Mouse (Mus musculus) MEL-GATA-1-ER (cell line): Measurements from ENCODE around the gene Zmpste24.
"Not testable (repeated sequence)": the region's sequence is repeated elsewhere in the genome, so short reads cannot be mapped to it uniquely, and the experiment has no call there.

Experiments used
- DNase-seq: peaks from one replicate; pipeline ENCODE4 v3.0.0-alpha.2; 2012; ENCODE audit warnings: low read depth; ENCODE audit errors: extremely low read depth

Zmpste24 gene

DNA sequence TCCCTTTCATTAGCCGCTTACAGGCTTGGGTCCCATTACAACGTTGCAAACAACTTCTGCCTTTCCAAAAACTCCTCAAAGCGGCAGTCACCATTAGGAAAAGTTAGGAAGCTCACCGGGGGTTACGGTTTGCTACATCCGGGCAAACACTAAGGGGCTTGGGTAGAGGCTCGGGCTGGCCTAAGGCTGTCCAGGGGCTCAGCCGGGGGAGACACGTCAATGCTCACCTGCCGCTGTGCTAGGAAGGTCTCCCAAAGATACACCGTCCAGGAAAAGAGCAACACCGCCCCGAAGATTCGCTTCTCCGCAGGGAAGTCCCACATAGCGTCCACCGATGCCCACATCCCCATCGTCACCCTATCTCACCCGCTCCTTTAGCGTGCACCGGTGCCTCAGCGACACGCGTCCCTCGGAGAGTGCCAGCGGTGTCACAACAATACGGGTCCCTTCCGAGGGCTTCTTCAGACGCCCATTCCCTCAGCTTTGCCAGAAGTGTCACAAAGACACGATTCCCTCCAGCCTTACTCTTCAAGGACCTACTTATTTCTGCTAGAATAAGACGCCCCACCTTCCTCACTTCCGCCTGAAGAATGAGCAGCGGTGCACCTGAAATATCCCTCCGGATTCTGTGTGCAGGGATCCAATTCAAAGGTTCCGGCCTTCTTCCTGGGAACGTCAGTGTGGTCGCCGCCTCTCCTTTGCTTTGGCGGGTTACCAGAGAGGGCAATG lies at the start of gene Zmpste24:
Zmpste24 (minus strand) TSS at position 592 of the 729 bp plus-strand sequence.
- DNase-seq = peak; percentile 99

DNA sequence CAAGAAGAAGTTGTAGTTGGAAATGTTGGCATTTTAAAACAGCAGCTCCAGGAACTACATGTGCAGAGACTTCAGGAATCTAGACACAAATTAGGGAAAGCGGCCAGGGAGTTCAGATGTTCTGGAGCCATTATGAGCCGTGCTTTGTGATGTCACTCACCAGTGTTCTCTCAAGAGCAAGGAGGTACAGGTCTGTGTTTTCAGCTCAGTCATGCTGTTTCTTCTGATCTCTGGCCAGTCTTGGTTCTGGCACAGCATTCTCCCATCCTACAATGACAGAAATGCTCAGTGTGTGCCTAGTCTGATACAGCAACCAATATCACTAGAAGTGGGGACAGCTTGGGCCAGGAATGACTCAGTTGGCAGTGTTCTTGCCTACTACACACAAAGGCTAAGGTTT lies 11.1 kb upstream of the Zmpste24 start, which contains the start of gene Tmco2:
Tmco2 (minus strand) TSS at position 101 of the 400 bp plus-strand sequence.
- DNase-seq = no peak

DNA sequence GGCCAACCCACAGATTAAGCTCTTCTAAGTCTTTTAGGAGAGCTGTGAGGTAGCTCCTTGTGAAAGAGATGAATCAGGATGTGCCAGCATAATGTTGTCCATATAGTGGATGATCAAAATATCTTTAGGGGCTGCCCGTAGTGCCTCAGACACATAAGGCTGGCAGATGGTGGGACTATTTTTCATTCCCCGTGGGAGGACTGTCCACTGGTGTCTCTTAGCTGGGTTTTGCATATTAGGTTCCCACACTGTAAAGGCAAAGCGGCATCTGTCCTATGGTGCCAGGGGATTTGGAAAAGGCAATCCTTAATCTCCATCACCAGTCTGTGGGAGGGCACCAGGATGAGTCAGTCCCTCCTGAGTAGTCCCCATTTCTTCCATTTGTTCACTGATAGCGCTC lies 5.3 kb upstream of the Zmpste24 start:
- DNase-seq = no peak

DNA sequence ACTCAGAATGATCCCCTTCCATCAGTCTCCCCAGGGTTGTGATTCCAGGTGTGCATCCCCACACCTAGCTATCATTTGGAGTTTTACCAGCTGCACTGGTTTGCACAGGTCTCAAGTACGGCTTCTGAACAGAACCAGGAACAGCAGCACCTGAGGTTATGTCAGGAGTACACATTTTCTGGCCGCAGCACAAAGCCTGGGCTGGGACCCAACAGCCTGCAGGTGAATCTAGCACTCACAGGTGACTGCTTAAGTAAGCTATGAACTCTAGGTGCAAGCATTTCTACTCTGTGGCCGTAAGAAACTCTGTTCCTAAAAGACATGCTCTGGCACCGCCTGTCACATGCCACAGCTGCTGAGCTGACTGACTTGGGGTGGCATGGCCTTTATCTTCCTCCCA lies 7.8 kb downstream of the Zmpste24 start:
- DNase-seq = no peak

DNA sequence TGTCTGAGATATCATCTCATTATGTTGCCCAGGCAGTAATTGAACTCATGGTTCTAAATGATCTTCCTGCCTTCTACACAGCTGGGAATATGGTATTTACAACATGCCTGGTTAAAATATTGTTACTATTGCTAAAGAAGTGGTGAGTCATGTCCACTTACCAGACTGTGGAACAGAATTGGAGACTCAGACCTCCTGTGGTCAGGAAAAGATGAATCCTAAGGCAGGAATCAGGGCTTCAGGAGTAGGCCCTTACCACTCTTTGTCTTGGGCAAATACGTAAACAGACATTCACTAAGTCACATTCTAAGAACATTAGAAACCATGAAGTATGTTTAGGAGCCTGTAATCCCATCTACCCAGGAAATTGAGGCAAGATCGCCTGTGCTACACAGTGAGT lies 9.3 kb downstream of the Zmpste24 start:
- no peak for DNase-seq

DNA sequence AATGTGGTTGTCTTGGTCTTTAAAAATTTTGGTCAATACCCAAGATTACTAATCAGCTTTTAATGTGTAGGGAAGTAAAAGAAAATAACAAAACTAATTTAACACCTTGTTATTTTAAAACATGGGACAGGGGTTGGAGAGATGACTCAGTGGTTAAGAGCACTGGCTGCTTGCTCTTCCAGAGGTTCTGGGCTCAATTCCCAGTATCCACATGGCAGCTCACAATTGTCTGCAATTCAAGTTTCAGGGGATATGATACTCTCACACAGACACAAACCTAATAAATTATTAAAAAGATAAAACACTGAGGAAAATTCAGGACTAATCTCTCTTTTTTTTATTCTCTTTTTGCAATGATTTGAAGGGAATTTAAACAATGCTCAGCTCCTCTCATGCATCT lies 13.5 kb downstream of the Zmpste24 start:
- DNase-seq = no peak

DNA sequence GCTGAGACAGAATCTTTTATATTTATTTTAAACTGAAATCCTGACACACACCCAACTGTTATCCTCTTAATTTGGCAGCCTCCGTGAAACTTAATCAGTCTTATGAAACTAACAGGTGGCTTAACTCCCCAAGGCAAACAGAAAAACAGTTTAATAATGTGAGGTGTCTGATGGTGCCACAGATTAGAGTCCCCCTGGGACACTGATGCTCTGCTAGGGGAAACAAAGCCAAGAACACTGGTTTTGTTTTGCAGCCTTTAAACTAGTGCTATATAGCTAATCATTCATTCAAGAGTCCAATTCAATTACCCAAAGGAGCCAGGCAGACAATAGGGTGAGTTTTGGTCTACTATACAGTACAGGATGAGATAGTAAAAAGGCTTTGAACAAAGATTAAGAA lies 17.6 kb downstream of the Zmpste24 start:
- no peak for DNase-seq

DNA sequence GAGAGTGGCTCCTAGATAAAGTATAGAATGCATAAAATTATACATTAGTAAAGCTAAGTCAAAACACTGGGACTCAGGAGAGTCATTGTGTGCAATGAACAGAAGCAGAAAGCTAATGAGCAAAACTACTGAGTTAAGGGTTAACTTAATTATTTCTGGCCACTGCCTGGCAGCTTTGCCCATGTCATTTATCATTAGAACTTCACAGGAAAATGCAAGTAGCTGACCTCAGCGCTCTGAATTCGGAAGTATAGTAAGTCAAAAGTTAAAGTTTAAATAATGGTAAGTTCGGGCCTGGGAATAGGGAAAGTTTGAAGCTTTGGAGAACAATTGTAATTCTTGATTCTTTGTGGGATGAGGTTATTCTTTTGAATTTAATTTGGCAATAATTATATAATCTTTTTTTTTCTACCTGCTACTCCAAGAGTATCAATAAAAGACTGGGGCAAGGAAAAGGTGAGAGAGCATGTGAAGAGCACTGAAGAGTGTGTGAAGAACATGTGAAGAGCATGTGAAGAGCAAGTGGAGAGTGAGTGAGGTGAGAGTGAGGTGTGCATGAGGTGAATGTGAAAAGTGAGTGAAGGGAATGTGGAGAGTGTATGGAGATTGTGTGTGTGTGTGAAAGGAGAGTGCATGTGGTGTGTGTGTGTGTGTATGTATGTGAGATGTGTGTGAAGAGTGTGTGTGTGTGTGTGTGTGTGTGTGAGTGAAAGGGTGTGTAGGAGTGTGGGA lies 20.0 kb downstream of the Zmpste24 start:
- no peak for DNase-seq

DNA sequence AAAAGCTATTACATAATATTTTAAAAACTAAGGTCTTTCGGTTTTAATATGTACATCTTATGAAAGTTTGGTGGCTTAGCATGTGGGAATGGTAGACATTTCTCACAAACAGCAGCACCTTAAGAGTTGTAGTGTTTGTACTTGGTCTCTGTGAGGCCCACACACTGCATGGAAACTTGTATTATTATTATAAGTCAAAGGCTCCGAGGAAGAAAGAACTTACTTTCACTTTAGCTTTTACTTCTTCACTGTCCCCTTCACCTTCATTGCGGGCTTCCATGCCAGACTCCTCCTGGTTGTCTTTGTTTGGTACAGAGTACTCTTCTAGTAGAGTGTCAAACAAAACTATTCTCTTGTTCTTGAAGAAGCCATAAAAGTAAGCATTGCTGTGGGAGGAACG lies 23.8 kb downstream of the Zmpste24 start:
- DNase-seq = no peak

DNA sequence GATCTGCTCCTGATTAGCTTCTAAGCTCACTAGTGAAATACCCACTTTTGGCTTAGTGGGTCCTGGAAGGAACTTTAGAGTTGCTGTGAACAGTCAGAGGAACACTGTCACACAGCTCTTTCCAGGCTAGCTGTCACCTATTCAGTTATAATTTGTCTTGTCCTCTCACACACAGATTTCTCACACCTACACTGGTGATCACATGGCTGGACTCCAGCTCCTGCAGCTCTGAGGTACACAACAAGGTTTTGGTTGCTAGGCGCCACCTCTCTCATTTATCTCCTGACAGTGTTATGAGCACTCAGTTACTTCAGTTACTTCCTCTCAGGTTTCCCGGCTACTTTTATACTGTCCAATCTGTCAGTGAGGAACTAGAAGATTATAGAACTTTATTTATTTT lies 32.7 kb downstream of the Zmpste24 start:
- no peak for DNase-seq

DNA sequence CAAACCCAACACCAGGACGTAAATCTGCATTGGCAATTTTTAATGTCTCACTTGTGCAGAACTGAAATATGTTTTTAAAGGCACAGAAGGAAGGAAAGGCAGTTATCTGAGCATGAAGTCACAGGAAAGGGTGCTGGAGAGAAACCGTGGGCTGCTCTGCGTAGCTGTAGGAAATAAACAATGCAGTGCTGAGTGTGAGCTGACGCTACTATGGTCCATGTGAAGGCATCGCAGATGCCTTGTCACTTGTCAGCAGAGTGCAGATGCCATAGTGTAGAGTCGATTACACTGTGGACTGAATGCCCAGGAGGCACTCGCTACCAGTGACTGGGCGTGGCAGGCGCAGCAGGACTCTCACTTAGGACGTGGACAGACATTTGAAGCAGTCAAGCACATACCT lies 38.8 kb downstream of the Zmpste24 start:
- DNase-seq = not testable (repeated sequence)

DNA sequence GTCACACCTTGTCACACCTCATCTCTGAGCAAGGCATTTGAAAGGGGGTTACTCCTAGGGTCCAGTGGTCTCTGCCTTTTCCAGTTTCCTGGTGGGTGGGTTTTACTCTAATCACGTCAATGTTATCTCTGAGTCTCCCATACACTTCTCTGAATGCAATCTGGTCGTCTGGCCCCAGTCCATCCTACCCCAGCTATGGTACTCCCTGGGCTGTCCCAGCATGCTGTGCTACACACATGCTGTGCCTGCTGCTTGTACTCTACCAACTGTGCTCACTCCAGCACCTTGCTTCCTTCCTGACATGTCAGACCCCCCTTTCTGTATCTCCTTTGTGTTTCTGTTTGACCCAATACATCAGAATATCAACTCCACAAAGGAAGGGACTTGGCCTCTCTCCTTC lies 41.0 kb downstream of the Zmpste24 start:
- DNase-seq = no peak

DNA sequence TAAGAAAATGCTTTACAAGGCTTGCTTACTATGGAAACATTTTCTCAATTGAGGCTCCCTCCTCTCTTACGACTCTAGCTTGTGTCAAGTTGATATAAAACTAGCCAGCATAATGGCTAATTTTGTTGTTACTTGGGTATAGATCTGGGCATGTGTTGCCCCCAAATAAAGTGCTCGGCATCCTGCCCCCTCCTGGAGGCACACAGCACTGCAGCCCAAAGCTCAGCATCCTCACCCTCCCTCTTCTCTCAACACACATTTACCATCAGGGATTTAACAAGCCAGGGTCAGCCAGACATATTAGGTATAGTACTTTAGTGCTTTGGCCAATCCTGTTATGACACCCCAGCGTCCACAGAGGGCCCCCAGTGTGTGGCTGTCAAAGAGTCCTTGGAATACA lies 41.7 kb downstream of the Zmpste24 start:
- no peak for DNase-seq

DNA sequence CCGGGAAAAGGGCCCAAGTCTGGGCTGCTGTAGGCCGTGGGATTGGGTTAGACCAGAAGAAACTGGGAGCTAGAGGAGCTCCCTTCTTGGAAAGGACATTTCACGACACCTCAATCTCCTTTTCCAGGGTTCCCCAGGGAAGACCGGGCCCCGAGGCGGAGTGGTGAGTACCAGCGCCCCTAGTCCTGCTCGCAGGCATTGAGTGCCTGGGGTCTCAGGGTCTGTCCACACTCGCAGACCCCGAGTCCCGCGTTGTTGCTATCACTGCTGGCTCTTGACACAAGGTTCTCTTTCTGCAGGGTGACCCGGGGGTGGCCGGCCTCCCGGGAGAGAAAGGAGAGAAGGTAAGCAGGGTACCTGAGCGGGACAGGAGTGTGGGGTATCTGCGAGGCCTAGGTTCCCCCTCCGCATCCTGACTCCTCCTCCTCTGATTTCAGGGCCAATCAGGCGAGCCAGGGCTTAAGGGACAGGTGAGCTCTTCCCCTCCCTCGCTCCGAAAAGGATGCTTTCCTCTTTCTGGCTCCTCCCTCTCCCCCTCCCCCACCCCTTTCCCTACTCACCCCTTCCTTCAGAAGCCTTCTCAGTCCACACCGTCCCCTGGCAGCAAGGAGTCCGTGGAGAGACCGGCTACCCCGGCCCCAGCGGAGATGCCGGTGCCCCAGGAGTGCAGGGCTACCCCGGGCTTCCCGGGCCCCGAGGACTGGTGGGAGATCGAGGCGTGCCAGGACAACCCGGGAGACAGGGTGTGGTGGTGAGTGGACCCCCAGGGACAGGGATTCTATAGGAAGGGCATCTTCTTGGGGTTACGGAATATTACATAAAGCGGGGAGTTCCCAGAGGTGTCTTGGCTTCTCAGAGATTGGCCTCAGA lies 45.4 kb downstream of the Zmpste24 start:
- DNase-seq = no peak

DNA sequence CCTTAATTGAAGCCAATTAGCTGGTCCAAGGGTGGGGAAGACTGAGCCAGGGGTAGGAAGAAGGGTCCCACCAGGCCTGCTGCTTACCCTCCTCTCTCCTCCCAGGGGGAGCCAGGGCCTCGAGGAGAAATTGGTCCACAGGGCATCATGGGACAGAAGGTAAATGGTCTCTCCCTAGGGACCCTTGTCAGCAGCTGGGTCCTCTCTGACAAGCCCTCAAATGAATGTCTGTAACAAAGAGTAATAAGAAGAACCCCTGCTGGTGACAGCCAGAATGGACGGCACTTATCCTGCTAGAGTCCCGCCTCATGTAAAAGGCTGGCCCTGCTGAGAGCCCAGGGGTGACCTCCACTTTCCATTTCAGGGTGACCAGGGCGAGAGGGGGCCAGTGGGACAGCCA lies 46.2 kb downstream of the Zmpste24 start:
- no peak for DNase-seq

DNA sequence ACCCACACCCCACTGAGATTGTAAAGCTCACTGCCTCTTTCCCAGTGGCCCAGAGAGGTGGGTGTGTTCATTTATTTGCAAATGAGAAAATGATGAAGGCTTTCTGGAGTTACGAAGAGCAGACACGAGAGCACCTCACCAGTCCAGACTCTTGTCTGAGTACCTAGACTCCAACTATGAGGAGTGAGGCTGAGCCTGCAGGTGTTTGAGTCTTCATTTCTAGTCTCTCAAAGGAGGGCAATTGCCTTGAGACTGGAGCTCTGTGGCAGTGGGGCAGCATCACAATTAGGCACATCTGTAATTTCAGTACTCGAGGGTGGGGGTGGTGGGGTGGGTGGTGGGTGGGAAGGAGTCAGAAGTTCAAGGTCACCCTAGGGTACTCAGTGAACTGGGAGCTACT lies 55.1 kb downstream of the Zmpste24 start:
- DNase-seq = no peak

DNA sequence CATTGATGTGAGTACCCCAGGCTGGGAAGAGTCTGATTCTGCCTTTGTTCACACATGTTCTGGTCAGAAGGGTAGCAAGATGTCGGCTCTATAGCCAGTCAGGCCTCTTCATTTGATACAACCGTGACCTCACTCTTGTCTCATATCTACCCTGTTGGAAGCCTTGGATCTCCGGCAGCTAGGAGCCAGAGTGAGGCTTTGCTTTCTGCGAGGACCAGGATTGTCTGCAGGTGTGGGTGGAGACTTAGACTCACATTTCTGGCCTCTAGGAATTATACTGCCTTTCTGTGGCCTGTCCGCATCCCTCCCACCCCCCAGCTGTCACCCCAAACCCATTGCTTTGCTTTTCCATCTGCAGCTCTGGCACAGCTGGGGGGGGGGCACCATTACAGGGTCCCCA lies 55.6 kb downstream of the Zmpste24 start:
- no peak for DNase-seq

DNA sequence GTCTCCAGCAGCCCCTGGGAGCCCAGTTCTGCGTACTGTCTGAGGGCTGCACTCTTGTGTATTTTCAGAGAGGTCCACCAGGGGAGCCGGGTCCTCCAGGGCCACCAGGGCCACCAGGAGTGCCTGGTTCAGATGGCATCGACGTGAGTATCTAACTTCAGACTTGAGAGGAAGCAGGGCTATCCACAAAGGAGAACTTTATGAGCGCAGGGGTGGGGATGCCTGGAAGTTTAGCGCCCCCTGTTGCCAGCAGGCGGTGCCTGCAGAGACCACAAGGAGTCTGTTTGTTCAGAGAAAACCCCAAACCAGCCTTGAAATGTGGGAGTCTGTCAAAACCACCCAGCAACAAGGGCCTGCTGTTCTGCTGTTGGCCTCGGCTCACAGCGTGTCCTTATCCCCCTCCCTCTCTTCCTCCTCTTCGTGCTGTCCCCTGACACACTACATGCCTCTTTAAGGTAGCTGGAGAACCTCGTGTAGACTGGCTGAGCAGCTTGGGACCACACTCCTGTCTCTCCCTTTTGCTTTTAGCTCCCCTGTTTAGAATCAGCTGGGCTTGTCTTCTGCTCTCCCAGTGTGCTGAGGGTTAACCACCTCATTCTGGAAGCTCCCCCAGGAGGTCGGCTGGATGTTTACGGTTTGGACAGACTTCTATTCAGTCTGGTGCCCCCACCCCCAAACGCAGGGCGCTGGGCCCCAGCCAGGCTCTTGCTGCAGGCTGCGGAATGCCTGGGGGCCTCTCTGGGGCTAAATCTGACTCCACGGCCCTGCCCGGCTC lies 57.0 kb downstream of the Zmpste24 start:
- peak; percentile 65 for DNase-seq

DNA sequence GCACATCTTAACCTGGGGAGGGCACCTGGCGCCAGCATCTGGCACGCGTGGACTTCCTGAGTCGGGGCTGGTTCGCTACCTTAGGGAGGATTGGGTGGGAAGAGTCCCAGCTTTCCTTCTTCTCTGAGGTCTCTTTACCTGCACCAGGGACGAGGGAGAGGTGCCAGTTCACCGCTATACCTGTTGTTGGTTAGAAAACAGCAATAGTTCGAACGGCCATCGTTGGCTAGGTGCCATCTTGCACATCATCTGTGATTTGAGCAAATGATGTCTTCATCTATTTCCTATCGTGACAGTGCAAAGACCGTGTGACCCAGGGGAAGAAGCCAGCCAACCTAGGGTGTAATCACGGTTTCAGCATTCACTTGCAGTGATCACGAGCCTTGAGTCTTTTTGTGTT lies 57.7 kb downstream of the Zmpste24 start:
- DNase-seq = no peak

DNA sequence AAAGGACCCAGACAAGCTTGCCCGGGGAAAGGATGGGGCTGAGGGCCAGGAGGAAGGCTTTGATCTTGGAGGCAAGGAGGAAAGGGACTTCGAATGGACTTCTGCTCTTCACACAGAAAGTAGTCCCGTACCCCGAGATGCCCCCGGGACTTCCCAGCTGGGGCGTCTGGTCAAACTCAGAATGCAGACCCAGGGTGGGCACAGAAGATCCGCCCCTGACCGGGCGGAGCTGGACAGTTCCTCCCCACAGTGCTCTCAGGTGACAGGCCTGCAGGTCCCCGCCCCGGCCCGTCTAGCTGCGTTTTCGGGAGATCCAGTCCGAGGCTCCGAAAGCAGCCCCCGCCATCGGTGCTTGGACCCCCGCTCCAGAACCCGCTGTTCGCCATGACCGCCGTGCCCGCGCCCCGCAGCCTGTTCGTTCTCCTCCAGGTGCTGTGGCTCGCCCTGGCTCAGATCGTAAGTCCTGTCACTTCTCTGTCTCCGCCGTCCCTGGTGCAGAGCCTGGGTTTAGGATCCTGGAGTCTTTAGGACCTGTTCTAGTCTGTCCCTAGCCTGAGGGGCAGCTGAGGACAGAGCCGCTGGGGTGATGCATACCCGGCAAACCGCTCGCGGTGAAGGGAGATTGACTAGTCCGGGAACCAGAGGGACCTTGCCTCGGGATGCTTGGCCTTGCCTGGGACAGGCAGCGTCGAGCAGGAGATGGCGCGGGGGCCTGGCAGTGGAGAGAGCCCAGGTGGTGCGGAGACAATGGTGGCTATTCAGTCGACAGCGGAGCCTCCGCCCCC lies 58.5 kb downstream of the Zmpste24 start, which contains the start of gene Col9a2:
Col9a2 (plus strand) TSS at position 55 of the 785 bp plus-strand sequence.
- DNase-seq = no peak
